Comparison of ENCODE assay signal across 19 mouse cellular contexts in genomic region chr5:87969201-87969600, GRCm38 (mm10). TPM values are rescaled to one million over a fixed set of nuclear protein-coding genes. Genes with fewer than 3 reads are reported as not detected.
"Had no signal": no experiment of that assay in that cellular context is flagged by ENCODE, and none has a peak within 500 bp of the region (broad histone marks: within the 10 kb centered on the region; RNA-seq: fewer than 3 reads in every experiment).

TSS of gene 2310003L06Rik (plus strand) at chr5:87969459.
TSS of gene Gm28434 (plus strand) at chr5:87969517.

- DNase-seq: cerebellum, postnatal 14 days; cerebellum, postnatal 25 days; cerebellum, postnatal 36 days; embryo, embryonic 11 days; forebrain, postnatal 0 days; gastrocnemius, adult 2 months; gastrocnemius, postnatal 10 days; gastrocnemius, postnatal 14 days; gastrocnemius, postnatal 25 days; gastrocnemius, postnatal 36 days; heart, adult 11 months; heart, adult 18-20 months; heart, adult 2 months had no signal

RNA-seq across cellular contexts. Expression of gene 2310003L06Rik, which starts in this region (rescaled TPM):
- total RNA-seq: common myeloid progenitor, adult 5-6 weeks; gastrocnemius, adult 18-20 months; gastrocnemius, adult 2 months; gastrocnemius, adult 8-10 months; gastrocnemius, postnatal 10 days; gastrocnemius, postnatal 14 days; gastrocnemius, postnatal 25 days; gastrocnemius, postnatal 36 days; gastrocnemius, postnatal 4 days; granulocyte monocyte progenitor cell, adult 5-6 weeks; heart, adult 18-20 months; heart, adult 2 months; heart, adult 8-10 months had no signal

RNA-seq across cellular contexts. Expression of gene Gm28434, which starts in this region (rescaled TPM):
- total RNA-seq: common myeloid progenitor, adult 5-6 weeks; forebrain, postnatal 0 days; gastrocnemius, adult 18-20 months; gastrocnemius, adult 2 months; gastrocnemius, adult 8-10 months; gastrocnemius, postnatal 10 days; gastrocnemius, postnatal 14 days; gastrocnemius, postnatal 25 days; gastrocnemius, postnatal 36 days; gastrocnemius, postnatal 4 days; granulocyte monocyte progenitor cell, adult 5-6 weeks; heart, adult 18-20 months; heart, adult 2 months; heart, adult 8-10 months had no signal
